Mouse (Mus musculus) bone marrow, adult 2 months (tissue): ENCODE results near the gene Rgl1. TPM values are rescaled to one million over a fixed set of nuclear protein-coding genes. Genes with fewer than 3 reads are reported as not detected.

Source experiments
- H3K27ac ChIP-seq: fragments of 200-500 bp; 2 replicates; pipeline ENCODE4 v1.5.1; 2012; ENCODE audit warnings: low read depth, mild to moderate bottlenecking, control low read depth, inconsistent platforms, low read length; ENCODE audit not compliant: control insufficient read depth, poor library complexity, insufficient read depth
- H3K4me1 ChIP-seq: fragments of 200-500 bp; 2 replicates; pipeline ENCODE4 v1.6.1; 2011; ENCODE audit warnings: low read length; ENCODE audit not compliant: control insufficient read depth, insufficient read depth
- H3K4me3 ChIP-seq: fragments of 200-500 bp; replicated peaks from 2 replicates; pipeline ENCODE3; 2011; ENCODE audit warnings: mild to moderate bottlenecking, low read depth, low read length, control low read depth; ENCODE audit not compliant: control insufficient read depth
- CTCF ChIP-seq: fragments of 200-500 bp; IDR thresholded peaks from 2 replicates; pipeline ENCODE4 v1.5.1; 2011; ENCODE audit warnings: low read length, control low read depth; ENCODE audit not compliant: control insufficient read depth, insufficient read depth
- POLR2A ChIP-seq: fragments of 200-500 bp; IDR thresholded peaks from 2 replicates; pipeline ENCODE4 v1.6.1; 2011; ENCODE audit warnings: low read depth, mild to moderate bottlenecking, control low read depth, low read length, borderline replicate concordance; ENCODE audit not compliant: control insufficient read depth
- WGBS: fragments of 180-500 bp; shearing (Covaris S2); methylation state at CpG from one replicate; pipeline ENCODE4 v1.1.7; 2018; 5-methylcytosine and 5-hydroxymethylcytosine counted together
- polyA plus RNA-seq: library from polyadenylated mRNA; stranded (reverse); fragments of >200 nt; gene quantifications from 2 replicates; pipeline ENCODE4 v1.2.4, GENCODE M21; 2011; ENCODE audit warnings: low replicate concordance; ENCODE audit not compliant: missing spikeins, insufficient read depth, insufficient read length

The Rgl1 gene
- polyA plus RNA-seq, 1 experiment = 9.2 TPM

- Histone ChIP-seq H3K27ac (no peak overlapping the region), H3K4me3 (no peak overlapping the region), H3K4me1 (peaks cover 7% of the 10 kb centered on the region)
- no peak for TF ChIP-seq POLR2A
- TF ChIP-seq CTCF = no peak
- WGBS = 65% methylated on average over 5 of the region's 5 CpGs
These were observed 191.1 kb downstream of the Rgl1 start for GRCm38 (mm10) chr1:152575096-152575495.

- no peak overlapping the region for H3K4me3 ChIP-seq
- no peak for TF ChIP-seq CTCF
- TF ChIP-seq POLR2A = no peak
- no peak overlapping the region for H3K27ac ChIP-seq
- WGBS = 54% methylated on average over 8 of the region's 8 CpGs
- H3K4me1 ChIP-seq = peaks cover 7% of the 10 kb centered on the region
These were observed 192.6 kb downstream of the Rgl1 start for GRCm38 (mm10) chr1:152573470-152574059.

- WGBS = 28% methylated on average over 7 of the region's 7 CpGs
- H3K4me1 ChIP-seq = peaks cover 7% of the 10 kb centered on the region
- TF ChIP-seq POLR2A (no peak), CTCF (no peak)
- H3K4me3 ChIP-seq = no peak overlapping the region
- H3K27ac ChIP-seq = no peak overlapping the region
These were observed 193.2 kb downstream of the Rgl1 start for GRCm38 (mm10) chr1:152572755-152573469.

- peaks cover 7% of the 10 kb centered on the region for H3K4me1 ChIP-seq
- no peak overlapping the region for H3K4me3 ChIP-seq
- WGBS = 59% methylated on average over 14 of the region's 14 CpGs
- no peak overlapping the region for H3K27ac ChIP-seq
- TF ChIP-seq POLR2A (no peak), CTCF (no peak)
These were observed 194.8 kb downstream of the Rgl1 start for GRCm38 (mm10) chr1:152571340-152571739.

- no peak for TF ChIP-seq POLR2A
- no peak for TF ChIP-seq CTCF
- Histone ChIP-seq H3K4me3 (no peak overlapping the region), H3K27ac (no peak overlapping the region), H3K4me1 (peaks cover 7% of the 10 kb centered on the region)
- 90% methylated on average over 9 of the region's 9 CpGs for WGBS
These were observed 195.5 kb downstream of the Rgl1 start for GRCm38 (mm10) chr1:152570681-152571080.

DNA sequence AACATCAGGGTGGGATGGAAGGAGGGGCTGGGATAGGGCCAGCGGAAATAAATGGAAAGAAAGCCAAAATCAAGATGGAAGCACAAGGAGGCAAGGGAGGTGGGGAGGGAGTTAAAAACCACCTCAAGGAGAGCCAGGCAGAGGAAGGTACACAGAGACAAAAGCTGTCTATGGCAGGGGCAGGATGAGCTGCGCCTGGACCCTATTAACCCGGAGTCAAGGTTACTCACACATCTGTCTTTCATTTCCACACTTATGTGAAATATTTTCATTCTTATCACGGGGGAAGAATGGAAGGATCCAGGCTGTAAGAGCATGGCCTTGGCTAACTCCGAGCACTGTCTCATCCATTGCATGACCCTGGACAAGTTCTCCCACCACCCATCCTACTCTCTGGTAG is 202.9 kb downstream of the Rgl1 start:
- TF ChIP-seq POLR2A (no peak), CTCF (no peak)
- no peak overlapping the region for H3K27ac ChIP-seq
- no peak overlapping the region for H3K4me3 ChIP-seq
- WGBS = 76% methylated on average over 5 of the region's 5 CpGs
- no peaks in the 10 kb centered on the region; the same call in 1 of the 2 replicates for H3K4me1 ChIP-seq

- Histone ChIP-seq H3K27ac (no peak overlapping the region), H3K4me1 (no peaks in the 10 kb centered on the region; the same call in 1 of the 2 replicates), H3K4me3 (no peak overlapping the region)
- whole genome bisulfite sequencing = 88% methylated on average over 6 of the region's 6 CpGs
- TF ChIP-seq CTCF = no peak
- TF ChIP-seq POLR2A = no peak
These were observed 203.3 kb downstream of the Rgl1 start for GRCm38 (mm10) chr1:152562877-152563276.

GRCm38 (mm10) chr1:152560477-152560876 is 205.7 kb downstream of the Rgl1 start:
- TF ChIP-seq POLR2A (no peak), CTCF (no peak)
- Histone ChIP-seq H3K4me1 (no peaks in the 10 kb centered on the region; the same call in 1 of the 2 replicates), H3K4me3 (no peak overlapping the region), H3K27ac (no peak overlapping the region)
- WGBS = 85% methylated on average over 5 of the region's 5 CpGs
